Mouse (Mus musculus) kidney, embryonic 16.5 days (tissue): ENCODE results near the gene Fam216b. TPM values are rescaled to one million over a fixed set of nuclear protein-coding genes. Genes with fewer than 3 reads are reported as not detected.

ENCODE experiments used
- ATAC-seq: fragments of 200-750 bp; cut with Nextera tagmentation; 2 replicates; pipeline ENCODE4 v1.8.0; 2017; ENCODE audit warnings: moderate TSS enrichment; ENCODE audit not compliant: low FRiP score, low TSS enrichment
- H3K27ac ChIP-seq: fragments of 300-500 bp; sonication (generic); 2 replicates; pipeline ENCODE4 v1.5.1; 2014; ENCODE audit warnings: low read length
- H3K27me3 ChIP-seq: fragments of 300-500 bp; sonication (generic); 2 replicates; pipeline ENCODE4 v1.6.1; 2014; ENCODE audit warnings: low read length, control low read depth, mixed read lengths; ENCODE audit not compliant: insufficient read depth
- H3K36me3 ChIP-seq: fragments of 300-500 bp; sonication (generic); 2 replicates; pipeline ENCODE4 v1.6.1; 2014; ENCODE audit warnings: low read length, control low read depth, mixed read lengths; ENCODE audit not compliant: insufficient read depth
- H3K4me1 ChIP-seq: fragments of 300-500 bp; sonication (generic); 2 replicates; pipeline ENCODE4 v1.6.1; 2014; ENCODE audit warnings: low read length, control low read depth, mixed read lengths; ENCODE audit not compliant: insufficient read depth
- H3K4me2 ChIP-seq: fragments of 300-500 bp; sonication (generic); replicated peaks from 2 replicates; pipeline ENCODE4 v1.6.1; 2014; ENCODE audit warnings: low read depth, low read length
- H3K4me3 ChIP-seq: fragments of 300-500 bp; sonication (generic); 2 replicates; pipeline ENCODE4 v1.5.1; 2014; ENCODE audit warnings: mild to moderate bottlenecking, low read length
- H3K9ac ChIP-seq: fragments of 300-500 bp; sonication (generic); replicated peaks from 2 replicates; pipeline ENCODE4 v1.6.1; 2014; ENCODE audit warnings: low read length
- H3K9me3 ChIP-seq: fragments of 300-500 bp; sonication (generic); 2 replicates; pipeline ENCODE4 v1.6.1; 2016; ENCODE audit warnings: low read length, control low read depth
- WGBS: fragments of 180-500 bp; shearing (Covaris S2); extraction: QIAGEN DNeasy Blood & Tissue Kit; methylation state at CpG from one replicate; pipeline ENCODE4 v1.1.7; 2014; 5-methylcytosine and 5-hydroxymethylcytosine counted together
- polyA plus RNA-seq: library from polyadenylated mRNA; unstranded; fragments of >200 nt; fragmentation: Nextera tagmentation; extraction: Ambion mirVana; gene quantifications from 2 replicates; pipeline ENCODE4 v1.2.1, GENCODE M21; 2015

Fam216b gene
- not detected in 2 replicates for polyA plus RNA-seq

DNA sequence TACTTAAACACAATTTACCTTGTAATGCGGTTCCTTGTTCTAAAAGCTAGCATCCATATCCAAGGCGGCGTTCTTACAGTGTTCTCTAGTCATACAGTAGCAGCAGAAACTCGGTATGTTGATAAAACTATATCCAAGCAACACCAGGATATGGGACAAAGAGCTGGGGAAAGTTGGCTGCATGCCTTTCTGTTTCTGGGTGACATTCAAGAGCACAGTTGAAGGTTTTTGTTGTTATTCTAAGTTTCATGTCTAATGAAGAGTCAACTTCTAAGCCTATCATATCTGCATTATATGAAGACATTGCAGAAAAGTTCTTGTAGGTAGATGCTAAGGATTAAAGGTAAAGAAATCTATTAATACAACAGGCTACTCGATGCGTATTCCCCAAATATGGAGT, at the start of gene Fam216b:
Fam216b (minus strand) TSS at position 101 of the 400 bp plus-strand sequence.
- H3K4me2 ChIP-seq: no peak within 1 kb of the TSS

DNA sequence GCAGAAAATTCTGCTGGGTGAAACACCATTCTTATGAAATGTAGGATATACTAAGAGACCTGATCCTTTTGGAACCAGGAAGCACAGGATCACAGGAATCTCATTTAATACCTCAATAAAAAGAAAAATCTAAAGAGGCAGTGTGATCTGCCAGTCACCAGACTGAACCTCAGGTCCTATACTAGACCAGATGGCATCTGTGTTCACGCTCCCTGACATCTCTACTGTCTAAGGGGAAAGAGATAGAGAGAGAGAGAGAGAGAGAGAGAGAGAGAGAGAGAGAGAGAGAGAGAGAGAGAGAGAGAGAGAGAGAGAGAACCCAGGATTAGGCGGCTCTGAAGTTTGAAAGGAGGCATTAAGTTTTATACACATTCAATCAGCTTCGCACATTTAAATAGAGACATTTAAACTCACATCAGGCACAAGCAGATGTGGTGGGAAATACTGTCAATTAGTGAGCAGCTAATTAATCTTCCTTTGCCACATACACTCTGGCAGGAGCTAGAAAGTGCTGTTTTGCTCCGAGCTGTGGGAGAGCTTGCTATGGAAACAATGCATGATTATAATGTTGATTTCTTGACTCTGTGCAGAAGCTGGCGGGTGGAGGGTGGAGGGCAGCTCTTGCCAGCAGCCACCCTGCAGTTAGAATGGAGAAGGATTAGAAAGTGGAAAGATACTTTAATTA, 43.7 kb upstream of the Fam216b start:
- peaks cover 5% of the 10 kb centered on the region; the same call in 1 of the 2 replicates for H3K9me3 ChIP-seq
- WGBS: 58% methylated on average over 5 of the region's 5 CpGs

More for the DNA sequence above, at the start of gene Fam216b:
- 87% methylated on average over 6 of the region's 6 CpGs for WGBS
- ATAC-seq: no peak
- no peak within 1 kb of the TSS for H3K9ac ChIP-seq
- H3K4me1 ChIP-seq: no peaks in the 10 kb centered on the region
- H3K27ac ChIP-seq: no peak within 1 kb of the TSS
- no peak within 1 kb of the TSS for H3K4me3 ChIP-seq
- H3K27me3 ChIP-seq: no peaks in the 10 kb centered on the region
- no peaks in the 10 kb centered on the region for H3K36me3 ChIP-seq
- no peaks in the 10 kb centered on the region for H3K9me3 ChIP-seq

DNA sequence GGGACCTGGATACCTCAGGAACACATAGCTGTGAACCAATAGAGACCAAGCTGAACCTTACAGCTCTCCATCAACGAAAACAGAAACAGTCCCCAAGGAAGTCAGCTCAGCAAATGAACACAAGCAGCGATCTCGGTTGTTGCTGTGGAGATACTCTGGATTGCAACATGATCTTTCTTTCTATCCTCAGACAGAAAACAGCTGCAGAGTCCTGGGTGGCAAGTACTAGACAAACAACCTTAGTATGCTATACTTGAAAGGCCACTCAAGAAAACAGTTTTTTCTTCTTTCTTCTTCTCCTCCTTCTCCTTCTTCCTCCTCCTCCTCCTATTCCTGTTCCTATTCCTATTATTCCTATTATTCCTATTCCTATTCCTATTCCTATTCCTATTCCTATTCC, 37.9 kb upstream of the Fam216b start:
- WGBS: 34% methylated on average over 3 of the region's 3 CpGs
- no peak for ATAC-seq
- Histone ChIP-seq H3K27me3 (no peaks in the 10 kb centered on the region), H3K9ac (no peak overlapping the region), H3K4me2 (no peak overlapping the region), H3K36me3 (no peaks in the 10 kb centered on the region), H3K27ac (no peak overlapping the region), H3K9me3 (no peaks in the 10 kb centered on the region), H3K4me3 (no peak overlapping the region), H3K4me1 (peaks cover 10% of the 10 kb centered on the region; the same call in 1 of the 2 replicates)

More for the DNA sequence above, 43.7 kb upstream of the Fam216b start:
- Histone ChIP-seq H3K4me2 (no peak overlapping the region), H3K4me1 (no peaks in the 10 kb centered on the region), H3K27me3 (no peaks in the 10 kb centered on the region), H3K27ac (no peak overlapping the region), H3K9ac (no peak overlapping the region), H3K4me3 (no peak overlapping the region), H3K36me3 (no peaks in the 10 kb centered on the region)
- ATAC-seq: no peak

DNA sequence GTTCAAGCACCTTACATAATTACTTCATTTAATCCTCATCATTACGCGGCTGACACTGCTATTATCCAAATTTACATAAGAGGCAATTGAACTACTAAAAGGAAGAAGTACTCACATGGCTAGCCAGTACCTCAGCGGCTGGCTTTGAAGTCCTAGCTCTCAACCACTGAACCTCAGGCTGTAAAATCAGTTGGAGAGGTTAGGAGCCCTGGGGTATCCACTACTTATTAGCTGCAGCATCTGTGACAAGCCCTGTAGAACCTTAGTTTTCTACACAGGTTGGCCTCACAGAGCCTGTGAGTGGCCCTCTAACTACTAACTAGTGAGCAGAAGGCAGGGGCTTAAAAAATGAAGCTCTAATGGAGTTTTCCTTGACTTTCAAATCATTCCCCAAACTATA, 31.5 kb upstream of the Fam216b start:
- Histone ChIP-seq H3K9ac (no peak overlapping the region), H3K9me3 (no peaks in the 10 kb centered on the region; the same call in 1 of the 2 replicates), H3K27ac (no peak overlapping the region), H3K4me1 (peaks cover 11% of the 10 kb centered on the region; the same call in 1 of the 2 replicates), H3K36me3 (no peaks in the 10 kb centered on the region), H3K4me2 (no peak overlapping the region), H3K27me3 (no peaks in the 10 kb centered on the region), H3K4me3 (no peak overlapping the region)
- 38% methylated on average over 3 of the region's 3 CpGs for WGBS
- ATAC-seq: no peak

DNA sequence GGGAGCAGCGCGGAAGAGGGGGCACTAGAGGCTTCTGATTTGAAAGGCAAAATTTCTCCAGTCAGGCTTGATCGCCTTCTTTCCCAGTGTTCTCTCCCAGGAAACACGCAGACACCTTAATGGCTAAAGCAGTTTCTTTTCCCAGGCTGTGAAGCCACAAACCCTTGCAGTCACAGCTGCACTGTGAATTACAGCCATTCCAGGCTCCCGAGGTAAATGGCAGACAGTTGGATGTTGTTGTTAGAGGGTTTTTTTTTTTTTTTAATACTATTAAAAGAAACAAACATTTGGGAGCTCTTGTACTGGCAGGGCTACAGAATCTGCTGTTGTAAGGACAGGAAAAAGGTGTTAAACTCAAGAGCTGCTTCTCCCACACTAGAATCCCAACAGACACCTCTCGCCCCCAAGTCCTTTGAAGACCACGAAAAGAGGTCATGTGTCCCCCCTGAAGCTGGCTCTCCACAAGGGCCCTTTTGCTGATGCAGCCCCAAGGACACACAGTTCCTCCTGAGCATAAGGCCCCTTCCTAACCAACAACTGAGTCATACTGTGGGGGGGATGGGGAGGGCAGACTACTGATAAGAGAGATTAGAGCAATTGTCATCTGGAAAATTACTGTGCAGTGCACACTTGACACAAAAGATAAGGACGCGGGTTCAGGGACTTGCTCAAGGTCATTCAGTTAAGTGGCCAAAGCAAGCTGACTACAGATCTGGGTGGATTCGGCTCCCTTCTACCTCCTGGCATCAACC, 30.8 kb upstream of the Fam216b start:
- ATAC-seq: no peak; the same call in 1 of the 2 replicates
- no peaks in the 10 kb centered on the region for H3K27me3 ChIP-seq
- peaks cover 11% of the 10 kb centered on the region; the same call in 1 of the 2 replicates for H3K4me1 ChIP-seq
- H3K9ac ChIP-seq: no peak overlapping the region
- H3K9me3 ChIP-seq: no peaks in the 10 kb centered on the region; the same call in 1 of the 2 replicates
- WGBS: 39% methylated on average over 10 of the region's 10 CpGs
- H3K36me3 ChIP-seq: no peaks in the 10 kb centered on the region
- H3K27ac ChIP-seq: 0 out of 2 replicates have a peak overlapping the region, but pooled peaks have one; percentile 3
- H3K4me3 ChIP-seq: no peak overlapping the region
- H3K4me2 ChIP-seq: no peak overlapping the region

DNA sequence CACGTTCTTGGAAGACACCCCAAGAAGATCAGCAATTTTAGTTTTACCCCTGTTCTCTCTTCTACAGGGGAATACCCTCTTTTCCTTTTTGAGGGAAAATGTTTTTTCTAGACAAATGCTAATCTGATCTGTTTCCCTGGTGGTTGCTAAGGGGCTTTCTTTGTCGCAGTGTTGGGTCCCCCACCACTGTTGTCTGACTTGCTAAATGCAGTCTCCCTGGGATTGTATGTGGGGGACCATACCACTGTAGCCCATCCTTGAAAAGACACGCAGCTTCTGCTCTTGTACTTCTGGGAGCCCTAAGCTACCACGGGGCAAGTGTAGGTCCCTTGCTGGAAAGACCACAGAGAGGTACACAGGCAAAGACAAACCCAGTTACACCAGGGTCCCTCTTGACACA, 28.9 kb upstream of the Fam216b start:
- H3K4me2 ChIP-seq: no peak overlapping the region
- no peak for ATAC-seq
- 84% methylated on average over 4 of the region's 4 CpGs for WGBS
- no peaks in the 10 kb centered on the region for H3K36me3 ChIP-seq
- peaks cover 11% of the 10 kb centered on the region; the same call in 1 of the 2 replicates for H3K4me1 ChIP-seq
- H3K9ac ChIP-seq: no peak overlapping the region
- no peaks in the 10 kb centered on the region for H3K27me3 ChIP-seq
- no peaks in the 10 kb centered on the region; the same call in 1 of the 2 replicates for H3K9me3 ChIP-seq
- H3K27ac ChIP-seq: no peak overlapping the region
- no peak overlapping the region for H3K4me3 ChIP-seq

DNA sequence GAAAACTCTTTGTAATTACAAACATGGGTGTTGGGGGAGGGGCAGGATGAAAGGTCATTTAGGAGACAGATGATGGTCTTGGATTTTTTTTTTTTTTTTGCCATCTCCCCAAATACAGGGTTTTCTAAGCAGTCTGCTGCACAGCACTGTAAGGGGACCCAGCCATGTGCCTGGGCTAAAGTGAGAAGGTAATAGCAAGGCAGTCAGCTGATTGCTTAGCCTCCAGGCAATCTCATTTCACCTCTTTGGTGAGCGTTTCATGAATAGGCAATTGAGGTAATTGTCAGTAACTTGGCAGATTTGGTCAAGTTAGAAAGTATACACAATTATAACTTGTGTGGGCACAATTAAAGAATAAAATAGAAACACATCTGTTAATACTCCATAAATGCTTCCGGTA, 28.5 kb upstream of the Fam216b start:
- no peak overlapping the region for H3K27ac ChIP-seq
- no peaks in the 10 kb centered on the region for H3K36me3 ChIP-seq
- H3K4me3 ChIP-seq: no peak overlapping the region
- H3K4me1 ChIP-seq: peaks cover 11% of the 10 kb centered on the region; the same call in 1 of the 2 replicates
- no peaks in the 10 kb centered on the region for H3K27me3 ChIP-seq
- 62% methylated on average over 2 of the region's 2 CpGs for WGBS
- no peaks in the 10 kb centered on the region; the same call in 1 of the 2 replicates for H3K9me3 ChIP-seq
- no peak for ATAC-seq
- H3K4me2 ChIP-seq: no peak overlapping the region
- H3K9ac ChIP-seq: no peak overlapping the region

DNA sequence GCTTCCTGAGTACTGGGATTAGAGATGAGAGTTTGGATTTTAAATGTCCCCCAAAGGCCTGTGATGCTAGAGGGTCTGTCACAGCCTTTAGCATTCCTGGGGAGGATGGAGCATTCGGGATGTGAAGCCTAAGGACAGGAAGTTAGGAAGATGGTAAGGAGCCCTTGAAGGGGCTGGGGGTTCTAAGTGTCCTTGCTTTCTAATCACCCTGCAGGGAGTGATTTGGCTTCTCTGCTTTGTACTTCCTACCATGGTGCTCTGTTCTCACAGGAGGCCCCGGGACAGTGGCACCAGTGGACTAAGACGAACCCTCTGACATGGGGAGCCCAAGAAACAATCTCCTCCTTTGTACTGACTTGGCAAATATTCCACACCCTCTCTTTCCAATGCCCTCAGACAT, 23.7 kb upstream of the Fam216b start:
- Histone ChIP-seq H3K4me1 (no peaks in the 10 kb centered on the region), H3K36me3 (no peaks in the 10 kb centered on the region), H3K4me3 (no peak overlapping the region), H3K27ac (no peak overlapping the region), H3K9me3 (no peaks in the 10 kb centered on the region; the same call in 1 of the 2 replicates), H3K4me2 (no peak overlapping the region), H3K9ac (no peak overlapping the region), H3K27me3 (no peaks in the 10 kb centered on the region)
- ATAC-seq: no peak
- 90% methylated on average over 3 of the region's 3 CpGs for WGBS

DNA sequence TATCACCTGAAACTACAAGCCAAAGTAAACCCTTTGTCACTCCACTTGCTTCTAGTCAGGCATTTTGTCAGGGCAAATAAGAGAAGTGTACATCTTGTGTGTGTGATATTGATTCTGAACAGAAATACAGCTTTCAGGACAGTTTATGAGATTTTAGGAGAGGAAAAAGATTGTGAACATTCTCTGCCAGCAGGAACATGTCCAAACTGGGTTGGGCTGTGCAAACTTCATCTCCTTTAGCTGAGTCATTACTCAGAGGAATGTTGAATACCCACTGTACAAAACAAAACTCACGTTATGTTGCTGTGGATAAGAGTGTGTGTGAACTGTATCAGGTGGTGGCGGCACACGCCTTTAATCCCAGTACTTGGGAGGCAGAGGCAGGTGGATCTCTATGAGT, 22.1 kb upstream of the Fam216b start:
- Histone ChIP-seq H3K4me3 (no peak overlapping the region), H3K4me2 (no peak overlapping the region), H3K9me3 (no peaks in the 10 kb centered on the region; the same call in 1 of the 2 replicates), H3K27me3 (no peaks in the 10 kb centered on the region), H3K36me3 (no peaks in the 10 kb centered on the region), H3K4me1 (no peaks in the 10 kb centered on the region), H3K9ac (no peak overlapping the region), H3K27ac (no peak overlapping the region)
- no peak for ATAC-seq
- 93% methylated on average over 3 of the region's 3 CpGs for WGBS

DNA sequence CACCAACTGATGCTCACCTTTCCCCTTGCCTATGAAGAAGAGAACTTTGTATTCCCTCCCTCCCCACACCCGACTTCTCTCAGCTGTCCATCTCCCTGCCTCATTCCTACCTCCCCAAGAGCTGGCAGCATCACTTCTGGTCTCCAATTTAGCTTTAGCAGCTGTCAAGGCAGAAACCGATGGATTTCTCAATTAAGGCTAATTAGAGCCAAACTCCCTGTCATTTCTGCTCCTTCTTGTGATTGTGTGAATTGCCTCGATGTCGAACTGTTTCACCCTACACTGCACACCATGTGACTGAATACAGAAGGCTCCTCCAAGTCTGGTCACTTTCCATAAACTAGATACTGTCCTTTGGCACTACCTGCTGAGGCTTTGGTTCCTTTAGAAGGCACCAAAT, 20.6 kb upstream of the Fam216b start:
- Histone ChIP-seq H3K9ac (no peak overlapping the region), H3K27ac (no peak overlapping the region), H3K27me3 (no peaks in the 10 kb centered on the region), H3K4me2 (no peak overlapping the region), H3K4me1 (no peaks in the 10 kb centered on the region), H3K4me3 (no peak overlapping the region), H3K36me3 (no peaks in the 10 kb centered on the region), H3K9me3 (no peaks in the 10 kb centered on the region)
- 72% methylated on average over 4 of the region's 4 CpGs for WGBS
- no peak for ATAC-seq
